Mouse (Mus musculus) forebrain, embryonic 12.5 days (tissue): Measurements from ENCODE around the gene Pnpla1. TPM values are rescaled to one million over a fixed set of nuclear protein-coding genes. Genes with fewer than 3 reads are reported as not detected.

Source experiments
- ATAC-seq: fragments of 200-750 bp; cut with Nextera tagmentation; 2 replicates; pipeline ENCODE4 v1.8.0; 2017; ENCODE audit warnings: moderate TSS enrichment; ENCODE audit not compliant: low FRiP score
- H3K27ac ChIP-seq: fragments of 300-500 bp; sonication (generic); 2 replicates; pipeline ENCODE4 v1.5.1; 2016; ENCODE audit warnings: mild to moderate bottlenecking
- H3K27me3 ChIP-seq: fragments of 300-500 bp; sonication (generic); 2 replicates; pipeline ENCODE4 v1.6.1; 2016; ENCODE audit warnings: mild to moderate bottlenecking
- H3K36me3 ChIP-seq: fragments of 300-500 bp; sonication (generic); replicated peaks from 2 replicates; pipeline ENCODE4 v1.6.1; 2016; ENCODE audit warnings: mild to moderate bottlenecking
- H3K4me1 ChIP-seq: fragments of 300-500 bp; sonication (generic); 2 replicates; pipeline ENCODE4 v1.6.1; 2016
- H3K4me2 ChIP-seq: fragments of 300-500 bp; sonication (generic); 2 replicates; pipeline ENCODE4 v1.6.1; 2016; ENCODE audit warnings: mild to moderate bottlenecking, moderate library complexity
- H3K4me3 ChIP-seq: fragments of 300-500 bp; sonication (generic); replicated peaks from 2 replicates; pipeline ENCODE4 v1.5.1; 2016; ENCODE audit warnings: mild to moderate bottlenecking
- H3K9ac ChIP-seq: fragments of 300-500 bp; sonication (generic); 2 replicates; pipeline ENCODE4 v1.6.1; 2016; ENCODE audit warnings: mild to moderate bottlenecking
- H3K9me3 ChIP-seq: fragments of 300-500 bp; sonication (generic); 2 replicates; pipeline ENCODE4 v1.6.1; 2016
- WGBS: fragments of 180-500 bp; shearing (Covaris S2); methylation state at CpG from one replicate; pipeline ENCODE4 v1.1.7; 2016; 5-methylcytosine and 5-hydroxymethylcytosine counted together
- polyA plus RNA-seq: library from polyadenylated mRNA; unstranded; fragments of >200 nt; fragmentation: Nextera tagmentation; extraction: Ambion mirVana; gene quantifications from 2 replicates; pipeline ENCODE4 v1.2.1, GENCODE M21; 2016

The Pnpla1 gene
- polyA plus RNA-seq, 1 experiment from 2014 or later: not detected

DNA sequence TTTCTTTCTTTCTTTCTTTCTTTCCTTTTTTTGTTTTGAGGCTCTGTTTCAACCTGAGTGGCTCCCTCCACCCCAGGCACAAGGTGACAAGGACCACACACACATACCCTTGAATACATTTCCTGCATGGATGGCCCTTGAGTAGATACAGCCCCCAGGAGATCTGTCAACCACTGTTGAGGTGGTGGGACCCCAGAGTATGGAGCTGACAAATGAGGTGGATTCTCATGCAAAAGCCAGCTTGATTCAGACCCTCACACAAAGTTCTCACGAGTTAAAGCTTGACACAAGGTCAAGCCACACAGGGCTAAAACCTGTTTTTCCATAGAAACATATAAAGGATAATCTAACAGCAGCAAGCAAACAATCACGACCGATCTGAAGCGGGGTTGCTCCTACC lies 74.1 kb downstream of the Pnpla1 start:
- H3K9ac ChIP-seq: no peak overlapping the region
- WGBS: 90% methylated on average over 4 of the region's 4 CpGs

DNA sequence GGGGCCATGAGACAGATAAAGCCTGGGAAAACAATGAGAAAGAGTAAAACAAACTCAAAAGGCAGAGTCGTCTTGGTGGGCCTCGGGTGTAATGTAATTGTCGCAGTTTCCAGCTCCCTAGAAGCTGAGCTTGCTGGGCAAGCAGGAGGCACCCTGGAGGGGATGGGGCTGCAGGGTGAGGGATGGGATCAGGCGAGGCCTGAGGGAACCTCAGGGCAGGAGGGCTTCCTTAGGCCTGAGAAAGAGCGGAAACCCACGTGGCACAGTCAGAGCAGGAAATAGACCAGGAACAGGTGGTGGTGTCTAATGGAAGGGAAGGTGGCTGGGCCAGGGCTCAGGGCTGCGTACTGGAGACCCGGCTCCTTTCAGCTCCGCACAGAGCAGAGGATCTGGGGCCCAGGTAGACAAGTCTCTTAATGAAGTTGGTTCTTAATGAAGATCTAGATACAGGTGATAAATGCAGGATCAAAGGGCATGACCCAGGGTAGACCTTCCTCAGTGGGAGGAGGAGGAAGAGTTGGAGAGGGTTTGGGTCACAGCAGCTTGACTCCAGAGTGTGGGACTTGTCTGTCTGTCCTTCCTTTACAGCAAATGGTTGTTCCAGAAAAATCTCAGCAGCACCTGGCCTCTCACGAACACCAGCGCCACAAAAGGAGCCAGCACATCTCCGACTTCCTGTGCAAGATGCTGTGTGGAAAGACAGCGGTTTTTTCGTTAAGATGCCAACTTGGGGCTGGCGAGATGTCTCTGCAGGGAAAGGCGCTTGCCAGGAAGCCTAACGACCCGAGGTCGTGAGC lies 76.1 kb downstream of the Pnpla1 start:
- Histone ChIP-seq H3K9ac (no peak overlapping the region), H3K9me3 (no peaks in the 10 kb centered on the region), H3K27ac (no peak overlapping the region), H3K4me3 (no peak overlapping the region), H3K27me3 (no peaks in the 10 kb centered on the region), H3K36me3 (no peaks in the 10 kb centered on the region), H3K4me2 (no peak overlapping the region), H3K4me1 (peaks cover 10% of the 10 kb centered on the region)
- 80% methylated on average over 19 of the region's 19 CpGs for WGBS
- ATAC-seq: no peak

More for the DNA sequence above, 74.1 kb downstream of the Pnpla1 start:
- no peak overlapping the region for H3K4me2 ChIP-seq
- H3K27ac ChIP-seq: no peak overlapping the region
- no peak for ATAC-seq
- H3K9me3 ChIP-seq: no peaks in the 10 kb centered on the region
- H3K36me3 ChIP-seq: no peaks in the 10 kb centered on the region
- no peaks in the 10 kb centered on the region for H3K27me3 ChIP-seq
- H3K4me3 ChIP-seq: no peak overlapping the region
- peaks cover 10% of the 10 kb centered on the region for H3K4me1 ChIP-seq

DNA sequence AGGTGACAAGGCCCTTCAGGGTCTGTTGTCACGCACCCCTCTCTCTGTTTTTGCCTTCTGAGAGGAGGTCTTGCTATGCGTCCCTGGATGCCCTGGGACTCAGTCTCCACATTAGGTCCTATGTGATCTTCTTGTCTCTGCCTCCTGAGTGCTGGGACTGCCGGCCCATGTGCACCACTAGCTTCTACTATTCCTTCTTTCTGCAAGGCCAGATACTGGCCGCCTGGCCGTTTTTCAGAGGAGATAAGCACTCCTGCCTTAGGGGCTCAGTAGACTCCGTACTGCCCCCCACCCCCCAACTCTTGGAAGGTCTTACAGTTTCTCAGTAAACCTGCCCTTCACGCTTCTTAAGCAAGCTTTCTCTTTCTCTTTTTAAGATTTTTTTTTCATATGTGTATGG lies 77.9 kb downstream of the Pnpla1 start:
- H3K27ac ChIP-seq: no peak overlapping the region
- H3K9me3 ChIP-seq: no peaks in the 10 kb centered on the region
- H3K9ac ChIP-seq: no peak overlapping the region
- no peak overlapping the region for H3K4me2 ChIP-seq
- no peak for ATAC-seq
- H3K36me3 ChIP-seq: no peaks in the 10 kb centered on the region
- WGBS: 89% methylated on average over 7 of the region's 7 CpGs
- H3K27me3 ChIP-seq: no peaks in the 10 kb centered on the region
- H3K4me1 ChIP-seq: no peaks in the 10 kb centered on the region
- H3K4me3 ChIP-seq: no peak overlapping the region

DNA sequence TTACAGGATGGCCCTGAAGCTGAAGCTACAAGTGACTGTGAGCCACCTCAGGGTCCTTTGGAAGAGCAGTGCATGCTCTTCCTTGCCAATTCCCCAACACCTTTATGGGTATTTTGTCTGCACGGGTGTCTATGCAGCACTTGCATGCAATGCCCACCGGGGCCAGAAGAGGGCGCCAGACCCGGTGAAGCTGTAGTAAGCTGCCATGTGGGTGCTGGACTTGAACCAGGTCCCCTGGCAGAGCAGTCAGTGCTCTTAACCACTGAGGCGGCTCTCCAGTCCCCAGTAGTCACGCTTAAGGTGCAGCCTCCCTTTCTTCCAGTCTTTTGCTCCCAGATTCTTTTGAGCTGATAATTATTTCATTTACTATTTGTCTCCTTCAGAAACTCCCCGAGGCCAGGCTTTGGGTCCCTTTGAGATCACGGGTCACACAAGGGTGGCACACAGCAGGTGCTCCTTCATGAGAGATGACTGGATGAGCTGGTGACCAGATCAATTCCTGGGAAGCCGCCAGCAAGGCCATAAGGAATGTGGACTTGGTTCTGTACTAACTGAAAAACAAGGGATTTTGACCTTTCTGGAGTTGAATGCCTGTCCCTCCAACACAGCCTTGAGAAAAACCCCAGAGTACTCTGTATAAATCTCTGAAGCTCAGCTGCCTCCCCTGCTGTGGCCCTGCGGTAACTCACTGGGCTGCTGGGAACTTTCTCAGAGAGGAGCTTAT lies 78.6 kb downstream of the Pnpla1 start:
- no peaks in the 10 kb centered on the region for H3K27me3 ChIP-seq
- H3K9ac ChIP-seq: no peak overlapping the region
- H3K27ac ChIP-seq: no peak overlapping the region
- WGBS: 80% methylated on average over 10 of the region's 10 CpGs
- H3K4me2 ChIP-seq: no peak overlapping the region
- no peaks in the 10 kb centered on the region for H3K9me3 ChIP-seq
- no peaks in the 10 kb centered on the region for H3K4me1 ChIP-seq
- H3K4me3 ChIP-seq: no peak overlapping the region
- H3K36me3 ChIP-seq: no peaks in the 10 kb centered on the region
- ATAC-seq: no peak

Other genes starting within 250 kb of the Pnpla1 start
- gene Srpk1, start 235.7 kb upstream of the Pnpla1 start, polyA plus RNA-seq: 124 and 130 TPM in 2 replicates
- gene Slc26a8, start 168.2 kb upstream of the Pnpla1 start, polyA plus RNA-seq: 0.80 and 0.90 TPM in 2 replicates
- gene Mapk14, start 167.1 kb upstream of the Pnpla1 start, polyA plus RNA-seq: 38.0 and 39.8 TPM in 2 replicates
- gene AC170998.1, start 132.3 kb upstream of the Pnpla1 start, polyA plus RNA-seq: 3.0 and 3.6 TPM in 2 replicates
- 2.5 and 5.3 TPM in 2 replicates for gene Mapk13, start 89.1 kb upstream of the Pnpla1 start, polyA plus RNA-seq
- gene Brpf3, start 57.3 kb upstream of the Pnpla1 start, polyA plus RNA-seq: 14.4 and 16.2 TPM in 2 replicates
- gene 4930539E08Rik, start 56.9 kb downstream of the Pnpla1 start, polyA plus RNA-seq: 0.23 TPM in 2 replicates
- 0.44 TPM in 1 of 2 replicates, not detected in the other for gene Pxt1, start 85.4 kb downstream of the Pnpla1 start, polyA plus RNA-seq
- gene Kctd20, start 93.5 kb downstream of the Pnpla1 start, polyA plus RNA-seq: 127 and 129 TPM in 2 replicates
- 149 and 154 TPM in 2 replicates for gene Stk38, start 149.6 kb downstream of the Pnpla1 start, polyA plus RNA-seq
- 852 and 860 TPM in 2 replicates for gene Srsf3, start 174.2 kb downstream of the Pnpla1 start, polyA plus RNA-seq
- 29.6 and 34.0 TPM in 2 replicates for gene Cdkn1a, start 232.6 kb downstream of the Pnpla1 start, polyA plus RNA-seq